Mouse (Mus musculus) heart, embryonic 13.5 days (tissue): ENCODE measurements around the gene Pkn1. TPM values are rescaled to one million over a fixed set of nuclear protein-coding genes. Genes with fewer than 3 reads are reported as not detected.

Experiments
- ATAC-seq: fragments of 200-750 bp; cut with Nextera tagmentation; 2 replicates; pipeline ENCODE4 v1.8.0; 2017; ENCODE audit warnings: moderate TSS enrichment; ENCODE audit not compliant: insufficient number of reproducible peaks, low FRiP score, low TSS enrichment; ENCODE audit errors: extremely low read depth
- H3K27ac ChIP-seq: fragments of 300-500 bp; sonication (generic); replicated peaks from 2 replicates; pipeline ENCODE4 v1.5.1; 2015; ENCODE audit warnings: moderate library complexity, mild to moderate bottlenecking, inconsistent platforms
- H3K27me3 ChIP-seq: fragments of 300-500 bp; sonication (generic); replicated peaks from 2 replicates; pipeline ENCODE4 v1.6.1; 2015; ENCODE audit warnings: mild to moderate bottlenecking, inconsistent platforms
- H3K36me3 ChIP-seq: fragments of 300-500 bp; sonication (generic); 2 replicates; pipeline ENCODE4 v1.6.1; 2015; ENCODE audit warnings: mild to moderate bottlenecking, inconsistent platforms
- H3K4me1 ChIP-seq: fragments of 300-500 bp; sonication (generic); 2 replicates; pipeline ENCODE4 v1.6.1; 2015; ENCODE audit warnings: inconsistent platforms
- H3K4me2 ChIP-seq: fragments of 300-500 bp; sonication (generic); 2 replicates; pipeline ENCODE4 v1.6.1; 2015; ENCODE audit warnings: inconsistent platforms, mild to moderate bottlenecking, moderate library complexity
- H3K4me3 ChIP-seq: fragments of 300-500 bp; sonication (generic); 2 replicates; pipeline ENCODE4 v1.5.1; 2015; ENCODE audit warnings: moderate library complexity, mild to moderate bottlenecking, inconsistent platforms
- H3K9ac ChIP-seq: fragments of 300-500 bp; sonication (generic); 2 replicates; pipeline ENCODE4 v1.6.1; 2015; ENCODE audit warnings: inconsistent platforms, mild to moderate bottlenecking, moderate library complexity
- H3K9me3 ChIP-seq: fragments of 300-500 bp; sonication (generic); 2 replicates; pipeline ENCODE4 v1.6.1; 2016; ENCODE audit warnings: inconsistent platforms
- WGBS: fragments of 180-500 bp; shearing (Covaris S2); methylation state at CpG from one replicate; pipeline ENCODE4 v1.1.7; 2015; ENCODE audit warnings: mixed read lengths; 5-methylcytosine and 5-hydroxymethylcytosine counted together
- polyA plus RNA-seq: library from polyadenylated mRNA; unstranded; fragments of >200 nt; fragmentation: Nextera tagmentation; extraction: Ambion mirVana; gene quantifications from 2 replicates; pipeline ENCODE4 v1.2.1, GENCODE M21; 2015

Gene Pkn1
- polyA plus RNA-seq, 1 experiment from 2014 or later, result 20.0 TPM

DNA sequence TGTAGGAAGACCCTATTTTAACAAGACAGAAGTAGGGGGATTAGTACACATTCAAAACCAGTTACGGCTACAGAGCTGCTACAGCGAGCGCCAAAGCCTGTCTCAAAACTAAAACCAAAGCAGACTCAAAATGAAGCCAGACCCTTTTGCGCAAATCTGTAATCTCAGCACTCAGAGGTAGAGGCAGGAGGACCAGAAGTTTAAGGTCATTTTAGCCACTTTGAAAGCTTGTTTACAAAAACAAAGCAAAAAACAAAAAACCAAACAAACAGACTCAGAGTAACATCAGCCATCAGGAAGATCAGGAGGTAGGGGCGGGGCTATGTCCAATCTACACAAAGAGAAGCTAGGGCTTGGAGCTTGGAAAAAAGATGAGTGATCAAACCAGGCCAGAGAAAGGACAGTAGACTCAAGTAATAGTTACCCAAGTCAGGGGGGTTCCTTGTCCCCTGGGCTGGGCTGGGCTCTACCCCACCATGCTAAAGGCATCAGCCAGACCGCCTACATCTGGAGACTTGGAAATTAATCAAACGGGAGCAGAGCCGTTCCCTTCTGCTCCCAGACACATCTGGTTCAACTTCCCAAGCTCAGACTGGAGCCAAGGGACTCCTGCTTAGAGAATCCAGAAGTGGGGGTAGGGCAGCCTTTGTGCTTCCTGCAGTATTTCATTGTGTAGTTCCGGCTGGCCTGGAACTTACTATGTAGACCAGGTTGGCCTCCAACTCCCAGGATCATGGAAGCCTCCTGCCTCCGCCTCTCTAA lies 40.2 kb upstream of the Pkn1 start:
- H3K36me3 ChIP-seq, result peaks cover 3% of the 10 kb centered on the region; the same call in 1 of the 2 replicates
- peak overlapping the region; percentile 95 for H3K4me2 ChIP-seq
- H3K27ac ChIP-seq, result peak overlapping the region; percentile 79
- no peak for ATAC-seq
- peak overlapping the region; percentile 76 for H3K4me3 ChIP-seq
- no peaks in the 10 kb centered on the region for H3K27me3 ChIP-seq
- H3K9ac ChIP-seq, result peak overlapping the region; percentile 58; the same call in 1 of the 2 replicates
- peaks cover 42% of the 10 kb centered on the region for H3K4me1 ChIP-seq
- WGBS, result 69% methylated on average over 10 of the region's 10 CpGs
- no peaks in the 10 kb centered on the region for H3K9me3 ChIP-seq

DNA sequence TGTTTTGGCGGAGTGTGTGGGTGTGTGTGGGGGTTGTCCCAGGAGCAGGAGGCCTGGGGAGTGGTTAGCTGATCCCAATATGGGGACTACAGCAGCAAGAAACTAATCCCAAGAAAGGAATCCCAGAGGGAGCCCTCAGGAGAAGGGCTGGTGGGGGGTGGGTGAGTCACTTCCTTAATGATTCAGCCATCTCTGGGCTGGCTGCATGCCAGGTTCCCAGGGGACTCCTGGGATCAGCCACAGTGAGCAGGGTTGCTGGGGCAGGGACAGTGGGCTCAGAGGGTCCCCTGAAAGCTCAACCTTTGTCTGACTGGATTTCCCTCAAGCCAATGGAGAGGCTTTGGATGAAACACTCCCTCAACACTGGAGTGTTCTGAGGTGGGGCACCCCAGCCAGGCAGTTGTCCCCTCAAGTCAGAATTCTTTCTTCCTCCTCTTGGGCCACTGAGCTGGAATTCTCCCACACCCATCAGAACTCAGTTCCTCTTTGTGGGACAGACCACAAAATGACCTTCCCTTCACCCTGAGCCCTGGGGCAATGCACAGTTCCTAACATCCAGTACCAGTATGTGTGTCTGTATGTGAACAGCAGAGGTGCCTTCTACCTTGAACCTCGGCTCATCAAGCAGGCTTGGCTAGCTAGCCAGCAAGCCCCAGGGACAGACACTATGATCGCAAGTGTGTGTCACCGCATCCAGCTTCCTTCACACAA lies 39.0 kb upstream of the Pkn1 start:
- peaks cover 49% of the 10 kb centered on the region for H3K4me1 ChIP-seq
- H3K27ac ChIP-seq, result peak overlapping the region; percentile 79
- no peaks in the 10 kb centered on the region for H3K9me3 ChIP-seq
- H3K4me3 ChIP-seq, result peak overlapping the region; percentile 76; the same call in 1 of the 2 replicates
- H3K9ac ChIP-seq, result peak overlapping the region; percentile 58
- H3K36me3 ChIP-seq, result peaks cover 12% of the 10 kb centered on the region; the same call in 1 of the 2 replicates
- no peak for ATAC-seq
- H3K4me2 ChIP-seq, result peak overlapping the region; percentile 95
- no peaks in the 10 kb centered on the region for H3K27me3 ChIP-seq
- WGBS, result 70% methylated on average over 4 of the region's 4 CpGs

DNA sequence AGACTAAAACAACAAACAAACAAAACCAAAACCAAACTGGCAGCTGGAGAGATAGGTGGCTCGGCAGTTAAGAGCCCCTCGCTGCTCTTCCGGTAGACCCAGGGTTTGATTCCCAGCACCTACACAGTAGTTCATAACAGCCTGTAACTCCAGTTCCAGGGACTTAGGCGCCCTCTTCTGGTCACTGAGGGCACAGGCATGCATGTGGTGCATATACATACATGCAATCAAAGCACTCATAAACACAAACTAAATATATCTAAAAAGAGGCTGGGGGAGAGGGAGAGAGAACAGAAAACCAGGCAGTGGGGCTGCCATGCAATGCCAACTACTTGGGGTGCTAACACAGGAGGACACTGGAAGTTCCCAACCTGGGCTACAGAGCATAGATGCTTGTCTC lies 38.4 kb upstream of the Pkn1 start:
- Histone ChIP-seq H3K4me2 (peak overlapping the region; percentile 95), H3K36me3 (peaks cover 18% of the 10 kb centered on the region), H3K27me3 (no peaks in the 10 kb centered on the region), H3K27ac (peak overlapping the region; percentile 79), H3K4me1 (peaks cover 49% of the 10 kb centered on the region), H3K9me3 (no peaks in the 10 kb centered on the region), H3K9ac (0 out of 2 replicates have a peak overlapping the region, but pooled peaks have one; percentile 58), H3K4me3 (0 out of 2 replicates have a peak overlapping the region, but pooled peaks have one; percentile 2)
- 72% methylated on average over 4 of the region's 4 CpGs for WGBS
- no peak for ATAC-seq

DNA sequence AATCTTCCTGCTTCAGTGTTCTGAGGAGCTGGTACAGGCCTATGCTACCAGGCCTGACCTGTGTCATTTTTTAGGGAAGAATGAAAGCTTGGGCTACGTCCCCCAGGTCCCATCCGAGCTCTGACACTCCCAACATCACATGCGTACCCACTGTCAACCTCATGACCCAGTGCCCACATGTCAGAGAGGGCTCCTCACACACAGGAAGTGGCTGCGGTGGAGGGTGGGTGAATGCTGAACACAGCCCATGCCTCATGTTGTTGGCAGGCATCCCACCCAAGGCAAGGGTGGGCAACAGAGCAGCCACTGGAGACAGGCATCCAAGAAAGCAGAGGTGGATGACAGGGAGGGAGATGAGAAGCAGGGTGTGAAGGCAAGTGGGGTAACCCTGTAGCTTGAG lies 37.7 kb upstream of the Pkn1 start:
- peaks cover 25% of the 10 kb centered on the region for H3K36me3 ChIP-seq
- no peaks in the 10 kb centered on the region for H3K27me3 ChIP-seq
- H3K4me1 ChIP-seq, result peaks cover 49% of the 10 kb centered on the region
- no peak overlapping the region for H3K4me2 ChIP-seq
- H3K27ac ChIP-seq, result no peak overlapping the region
- H3K9me3 ChIP-seq, result no peaks in the 10 kb centered on the region
- no peak overlapping the region for H3K4me3 ChIP-seq
- WGBS, result 87% methylated on average over 4 of the region's 4 CpGs
- H3K9ac ChIP-seq, result no peak overlapping the region
- no peak for ATAC-seq

DNA sequence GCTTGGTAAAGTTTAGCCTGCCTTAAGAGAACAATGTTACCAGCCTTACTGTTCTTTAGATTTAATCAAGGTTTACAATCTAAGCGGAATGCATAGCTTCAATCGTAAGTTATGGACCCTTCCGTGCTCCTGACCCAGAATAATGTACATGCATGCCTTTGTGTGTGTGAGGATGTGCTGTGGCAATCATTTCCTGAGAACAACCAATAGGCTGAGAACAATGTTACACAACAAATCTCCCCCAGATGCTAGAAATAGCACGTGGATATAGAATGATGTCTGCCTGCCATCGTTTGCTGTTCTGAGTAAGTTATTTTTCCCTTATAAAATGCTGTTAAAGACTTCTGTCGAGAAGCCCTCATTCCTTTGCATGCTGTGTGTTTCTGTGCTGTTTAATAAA lies 33.9 kb upstream of the Pkn1 start:
- Histone ChIP-seq H3K27ac (no peak overlapping the region), H3K4me1 (peaks cover 19% of the 10 kb centered on the region), H3K4me2 (no peak overlapping the region), H3K4me3 (no peak overlapping the region), H3K9ac (no peak overlapping the region), H3K36me3 (peaks cover 51% of the 10 kb centered on the region), H3K27me3 (no peaks in the 10 kb centered on the region), H3K9me3 (no peaks in the 10 kb centered on the region)
- ATAC-seq, result no peak
- 71% methylated on average over 6 of the region's 6 CpGs for WGBS

DNA sequence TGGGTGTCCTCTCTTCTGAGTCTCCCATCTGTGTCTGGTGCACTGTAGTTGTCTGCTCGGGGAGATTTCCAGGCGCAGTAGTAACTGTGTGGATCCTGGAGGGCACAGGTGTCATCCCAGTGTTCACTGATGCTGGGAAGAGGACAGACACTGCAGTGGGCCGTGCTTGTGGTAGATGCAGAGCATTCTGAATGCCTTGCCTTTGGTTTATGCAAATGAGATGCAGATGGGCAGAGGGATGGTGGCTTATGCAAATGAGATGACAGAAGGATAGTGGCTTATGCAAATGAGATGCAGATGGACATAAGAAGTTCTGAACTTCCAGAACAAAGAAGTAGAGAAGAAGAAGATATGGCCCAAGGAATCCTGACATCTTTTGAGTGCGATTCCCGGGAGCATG lies 32.9 kb upstream of the Pkn1 start:
- no peak overlapping the region for H3K4me3 ChIP-seq
- peaks cover 58% of the 10 kb centered on the region for H3K36me3 ChIP-seq
- H3K9me3 ChIP-seq, result no peaks in the 10 kb centered on the region
- ATAC-seq, result no peak
- no peak overlapping the region for H3K9ac ChIP-seq
- H3K4me2 ChIP-seq, result no peak overlapping the region
- H3K27ac ChIP-seq, result no peak overlapping the region
- H3K27me3 ChIP-seq, result no peaks in the 10 kb centered on the region
- H3K4me1 ChIP-seq, result peaks cover 10% of the 10 kb centered on the region; the same call in 1 of the 2 replicates
- WGBS, result 70% methylated on average over 5 of the region's 5 CpGs

DNA sequence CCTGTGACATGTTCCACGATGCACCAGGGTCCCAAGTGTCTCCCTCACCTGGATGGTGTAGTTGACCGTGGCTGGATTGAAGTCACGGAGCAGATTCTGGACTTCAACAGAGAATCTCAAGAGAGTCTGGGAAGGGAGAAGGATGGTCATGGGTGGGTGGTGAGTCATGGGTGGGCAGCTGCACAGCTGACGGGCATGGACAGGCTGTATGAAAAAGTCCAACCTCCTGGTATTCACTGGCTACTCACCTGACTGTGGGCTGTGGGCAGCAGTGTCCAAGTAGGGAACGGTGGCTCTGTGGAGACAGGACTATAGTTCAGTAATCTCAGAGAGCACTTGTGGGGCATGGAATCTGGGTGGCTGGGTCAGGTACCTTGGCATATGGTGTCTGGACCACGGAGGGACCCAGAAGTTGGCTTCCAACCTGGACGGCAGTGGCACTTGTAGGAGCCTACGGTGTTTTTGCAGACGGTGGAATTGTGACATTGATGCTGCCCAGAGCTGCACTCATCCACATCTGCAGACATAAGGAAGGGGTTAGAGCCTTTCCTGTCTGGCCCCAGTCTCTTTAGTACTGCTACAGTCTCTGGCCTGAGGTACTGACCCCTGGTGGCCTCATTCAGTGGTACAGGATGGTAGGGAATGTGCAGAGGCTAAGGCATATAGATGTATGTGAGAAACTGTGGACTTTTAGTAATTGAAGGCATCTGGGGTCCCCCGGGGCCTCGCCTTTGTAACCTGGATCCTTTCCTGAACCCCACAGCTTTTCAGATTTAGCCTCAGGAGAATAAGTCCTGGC lies 30.2 kb upstream of the Pkn1 start:
- Histone ChIP-seq H3K27ac (no peak overlapping the region), H3K36me3 (peaks cover 83% of the 10 kb centered on the region), H3K9me3 (no peaks in the 10 kb centered on the region), H3K4me1 (peaks cover 7% of the 10 kb centered on the region; the same call in 1 of the 2 replicates), H3K4me3 (no peak overlapping the region), H3K9ac (no peak overlapping the region), H3K4me2 (no peak overlapping the region), H3K27me3 (no peaks in the 10 kb centered on the region)
- WGBS, result 65% methylated on average over 11 of the region's 11 CpGs
- peak; percentile 27; the same call in 1 of the 2 replicates for ATAC-seq

DNA sequence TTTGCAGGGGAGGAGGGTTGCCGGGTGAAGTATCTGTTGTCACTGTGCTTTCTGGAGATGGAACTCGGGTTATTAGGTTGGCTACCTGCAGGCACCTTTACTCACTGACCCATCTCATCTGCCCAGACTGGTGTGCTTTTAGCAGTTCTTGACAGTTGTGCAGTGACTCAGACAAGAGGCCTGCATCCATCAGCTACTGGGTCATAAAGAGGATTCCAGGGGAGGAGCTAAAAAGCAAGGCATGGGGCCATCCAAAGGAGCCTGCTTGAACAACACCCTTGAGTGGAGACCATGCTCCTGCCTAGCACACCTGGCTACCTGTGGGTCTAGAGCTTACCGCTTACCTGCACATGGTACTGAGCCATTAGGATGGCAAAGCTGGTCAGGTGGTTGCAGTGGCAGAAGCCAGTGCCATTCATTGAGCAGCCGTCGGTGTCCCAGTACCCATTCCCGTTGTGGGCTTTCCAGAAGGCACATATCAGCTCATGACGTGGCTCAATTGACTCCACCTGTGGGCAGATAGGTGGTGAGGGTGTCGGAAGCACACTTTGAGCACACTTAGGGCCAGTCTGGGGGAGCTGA lies 26.6 kb upstream of the Pkn1 start:
- no peak for ATAC-seq
- Histone ChIP-seq H3K27ac (no peak overlapping the region), H3K4me2 (no peak overlapping the region), H3K4me3 (no peak overlapping the region), H3K9ac (no peak overlapping the region), H3K4me1 (0 out of 2 replicates have a peak, but pooled peaks cover 4% of the 10 kb centered on the region), H3K27me3 (no peaks in the 10 kb centered on the region), H3K36me3 (peaks cover 89% of the 10 kb centered on the region), H3K9me3 (no peaks in the 10 kb centered on the region)
- 89% methylated on average over 8 of the region's 8 CpGs for WGBS

DNA sequence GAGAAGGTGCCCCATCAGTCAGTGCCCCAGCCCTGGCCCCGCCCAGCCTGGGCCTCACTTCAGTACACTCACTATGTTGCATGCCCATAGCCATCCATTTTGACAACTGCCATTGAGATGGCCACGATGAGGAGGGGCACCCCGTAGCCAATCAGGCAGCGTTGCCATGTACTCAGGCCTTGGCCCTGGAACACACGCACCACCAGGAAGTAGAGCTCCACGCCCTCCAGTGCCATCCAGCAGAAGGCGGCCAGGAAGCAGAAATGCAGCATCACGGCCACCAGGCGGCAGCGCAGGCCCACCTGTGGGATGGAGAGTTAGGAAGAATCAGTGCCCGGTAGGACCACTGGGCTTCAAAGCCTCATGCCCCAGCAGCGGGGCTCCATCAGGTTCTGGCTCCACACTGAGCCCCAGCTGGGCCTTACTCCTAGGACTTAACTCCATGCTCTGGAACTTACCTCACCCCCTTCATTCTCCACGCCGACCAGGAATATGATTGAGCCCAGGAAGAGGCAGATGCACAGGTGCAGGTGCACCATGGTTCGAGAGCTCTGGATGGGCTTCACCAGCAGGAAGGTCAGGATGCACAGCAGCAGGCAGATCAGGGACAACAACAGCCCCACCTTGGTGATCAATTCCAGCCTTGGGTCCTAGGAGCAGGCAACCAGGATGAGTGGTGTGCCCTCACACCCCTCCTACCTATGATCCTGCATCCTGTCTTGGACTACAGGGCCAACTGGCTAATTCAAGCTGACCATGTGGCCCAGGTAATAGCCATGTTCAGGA lies 25.9 kb upstream of the Pkn1 start:
- Histone ChIP-seq H3K36me3 (peaks cover 94% of the 10 kb centered on the region), H3K27me3 (no peaks in the 10 kb centered on the region), H3K4me2 (no peak overlapping the region), H3K27ac (no peak overlapping the region), H3K4me1 (0 out of 2 replicates have a peak, but pooled peaks cover 4% of the 10 kb centered on the region), H3K4me3 (no peak overlapping the region), H3K9me3 (no peaks in the 10 kb centered on the region), H3K9ac (no peak overlapping the region)
- WGBS, result 50% methylated on average over 15 of the region's 15 CpGs
- 0 out of 2 replicates have a peak, but pooled peaks have one; percentile 7 for ATAC-seq

DNA sequence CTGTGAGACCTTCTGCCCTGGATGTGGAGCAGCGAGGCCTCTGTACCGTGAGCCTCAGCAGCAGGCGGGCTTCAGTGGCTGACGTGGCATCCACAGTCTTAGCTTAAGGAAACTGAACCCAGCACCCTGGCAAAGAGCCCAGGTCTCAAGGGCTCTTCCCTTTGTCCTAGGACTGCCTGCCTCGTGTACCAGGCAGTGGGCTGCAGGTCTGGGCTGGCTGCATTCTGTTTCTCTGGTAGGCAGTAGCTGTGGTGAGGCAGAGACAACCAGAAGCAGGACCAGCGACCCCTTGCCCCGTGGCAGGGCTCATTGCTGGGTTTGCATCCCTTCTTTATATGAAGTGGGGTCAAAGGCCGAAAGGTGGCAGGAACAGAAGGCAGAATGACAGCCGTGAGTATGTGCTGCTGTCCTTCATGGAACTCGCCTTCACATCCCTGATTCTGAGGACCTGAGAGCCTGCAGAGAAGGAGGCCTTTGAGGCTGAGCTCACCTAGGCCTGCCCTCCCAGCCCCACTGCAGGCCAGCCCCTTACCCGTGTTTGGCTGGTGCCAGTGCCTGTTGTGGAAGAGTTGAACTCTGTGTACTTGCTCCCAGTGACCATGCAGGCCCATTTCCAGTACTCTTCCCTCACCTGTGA lies 24.6 kb upstream of the Pkn1 start:
- Histone ChIP-seq H3K9me3 (no peaks in the 10 kb centered on the region), H3K9ac (no peak overlapping the region), H3K4me2 (no peak overlapping the region), H3K4me3 (no peak overlapping the region), H3K27ac (no peak overlapping the region), H3K36me3 (peaks cover 95% of the 10 kb centered on the region), H3K4me1 (0 out of 2 replicates have a peak, but pooled peaks cover 4% of the 10 kb centered on the region), H3K27me3 (no peaks in the 10 kb centered on the region)
- ATAC-seq, result no peak
- 80% methylated on average over 11 of the region's 11 CpGs for WGBS
